Mouse (Mus musculus): Measurements from ENCODE around the gene Ms4a15.

DNA sequence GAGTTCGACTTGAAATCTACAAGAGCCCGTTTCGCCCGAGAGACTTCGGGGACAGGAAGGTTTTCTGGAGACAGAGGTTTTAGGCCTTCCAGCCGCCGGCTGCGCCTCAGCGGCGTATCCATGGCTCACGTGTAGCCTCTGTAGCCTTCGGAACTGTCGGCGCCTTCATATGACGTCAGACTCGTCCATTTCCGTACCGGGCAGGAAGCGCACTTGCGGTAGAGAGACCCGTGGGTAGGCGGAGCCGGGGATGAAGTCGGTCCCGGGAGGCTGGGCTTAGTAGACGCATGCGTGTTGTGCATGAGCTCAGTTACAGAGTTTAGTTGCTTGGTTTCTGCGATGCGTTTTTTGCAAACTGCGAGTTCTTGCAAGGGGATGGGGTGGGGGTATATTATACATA, 43.9 kb downstream of the Ms4a15 start, which contains the start of gene Ccdc86:
- TF ChIP-seq CTCF (IDR thresholded peaks at IDR 0.05; ENCODE audit: extremely low read depth, insufficient read depth, low read length): no peak
- peak; percentile 74; the same call in 1 of the 2 replicates for TF ChIP-seq POLR2A (IDR thresholded peaks at IDR 0.05; ENCODE audit: extremely low read depth, insufficient read depth, low read length)

Measured in cortical plate, adult 2 months (tissue).